9 mouse cellular contexts compared by ENCODE assay signal in the genomic region with DNA sequence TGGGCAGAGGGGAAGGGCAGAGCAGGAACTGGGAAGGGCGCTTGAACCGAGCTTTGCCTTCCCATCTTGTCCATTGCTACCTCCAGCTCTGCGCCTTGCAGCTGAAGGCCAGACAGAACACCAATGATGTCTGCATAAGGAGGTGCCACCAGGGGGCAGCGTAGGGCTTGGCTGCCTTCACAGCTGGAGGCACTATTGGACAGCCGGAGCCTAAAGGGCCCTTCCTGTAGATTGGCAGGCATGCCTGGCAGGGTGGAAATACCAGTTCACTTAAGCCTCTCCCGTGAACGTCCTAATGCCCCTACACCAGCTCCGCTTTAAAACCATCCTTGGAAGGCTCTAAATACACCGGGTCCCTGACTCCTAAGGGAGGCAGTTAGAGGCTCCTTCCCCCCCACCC. TPM values are rescaled to one million over a fixed set of nuclear protein-coding genes. Genes with fewer than 3 reads are reported as not detected.
A peak's percentile ranks its signal among the peaks of the same experiment; 100 is the strongest.
DNase-seq lines count a peak whose midpoint lies in the region; ATAC-seq lines count a peak whose summit lies in the region.
"Had no signal": no experiment of that assay in that cellular context is flagged by ENCODE, and none has a peak within 500 bp of the region (broad histone marks: within the 10 kb centered on the region; RNA-seq: fewer than 3 reads in every experiment).

No protein-coding gene starts in this region.

- H3K36me3 ChIP-seq in embryonic facial prominence, embryonic 13.5 days = no peaks in the 10 kb centered on the region
- H3K36me3 ChIP-seq in limb, embryonic 13.5 days = no peaks in the 10 kb centered on the region
- H3K36me3 ChIP-seq in midbrain, embryonic 15.5 days (replicated peaks) = no peaks in the 10 kb centered on the region; the same call in 1 of the 2 replicates

- peak overlapping the region; percentile 93 for H3K4me2 ChIP-seq in embryonic facial prominence, embryonic 13.5 days
- H3K4me2 ChIP-seq in limb, embryonic 13.5 days (replicated peaks) = peak overlapping the region; percentile 95
- peak overlapping the region; percentile 63 for H3K4me2 ChIP-seq in midbrain, embryonic 15.5 days

- H3K27ac ChIP-seq in embryonic facial prominence, embryonic 13.5 days = no peak overlapping the region
- H3K27ac ChIP-seq in limb, embryonic 13.5 days = no peak overlapping the region
- H3K27ac ChIP-seq in midbrain, embryonic 15.5 days = no peak overlapping the region

- 7% methylated on average over 9 of the region's 9 CpGs for WGBS in embryonic facial prominence, embryonic 13.5 days
- 10% methylated on average over 9 of the region's 9 CpGs for WGBS in limb, embryonic 13.5 days
- 15% methylated on average over 9 of the region's 9 CpGs for WGBS in midbrain, embryonic 15.5 days

- no peak overlapping the region for H3K9ac ChIP-seq in embryonic facial prominence, embryonic 13.5 days
- no peak overlapping the region for H3K9ac ChIP-seq in limb, embryonic 13.5 days
- H3K9ac ChIP-seq in midbrain, embryonic 15.5 days = no peak overlapping the region

- peak; percentile 73 for DNase-seq in 3134 (ENCODE audit: extremely low read depth, insufficient read length, low spot score)
- peak; percentile 94 for DNase-seq in adrenal gland, postnatal 25 days
- DNase-seq in heart, adult 8-10 months (ENCODE audit: low spot score) = peak; percentile 91
- peak; percentile 91 to 96 for DNase-seq in kidney, adult 8-10 months
- DNase-seq in spleen, adult 18-20 months = peak; percentile 84 to 96

- peaks cover 44% of the 10 kb centered on the region for H3K27me3 ChIP-seq in embryonic facial prominence, embryonic 13.5 days
- H3K27me3 ChIP-seq in limb, embryonic 13.5 days = peaks cover 45% of the 10 kb centered on the region
- H3K27me3 ChIP-seq in midbrain, embryonic 15.5 days (replicated peaks) = no peaks in the 10 kb centered on the region
- H3K27me3 ChIP-seq: Patski had no signal

- H3K4me1 ChIP-seq in embryonic facial prominence, embryonic 13.5 days = peaks cover 50% of the 10 kb centered on the region
- H3K4me1 ChIP-seq in limb, embryonic 13.5 days = peaks cover 49% of the 10 kb centered on the region
- peaks cover 56% of the 10 kb centered on the region for H3K4me1 ChIP-seq in midbrain, embryonic 15.5 days

- no peak for ATAC-seq in embryonic facial prominence, embryonic 13.5 days (ENCODE audit: insufficient number of reproducible peaks, insufficient read depth, low FRiP score, low TSS enrichment, low read depth)
- no peak for ATAC-seq in limb, embryonic 13.5 days (ENCODE audit: low FRiP score, low read depth)
- ATAC-seq in midbrain, embryonic 15.5 days (replicated peaks) = no peak

- peak overlapping the region; percentile 51; the same call in 1 of the 2 replicates for H3K4me3 ChIP-seq in embryonic facial prominence, embryonic 13.5 days
- peak overlapping the region; percentile 10; the same call in 1 of the 2 replicates for H3K4me3 ChIP-seq in limb, embryonic 13.5 days
- no peak overlapping the region for H3K4me3 ChIP-seq in midbrain, embryonic 15.5 days

- no peaks in the 10 kb centered on the region for H3K9me3 ChIP-seq in embryonic facial prominence, embryonic 13.5 days
- H3K9me3 ChIP-seq in limb, embryonic 13.5 days = no peaks in the 10 kb centered on the region
- no peaks in the 10 kb centered on the region for H3K9me3 ChIP-seq in midbrain, embryonic 15.5 days

RNA-seq across cellular contexts. Expression of a gene that starts 0.7 kb away (rescaled TPM):
- 54.8 and 73.7 TPM in 2 replicates for total RNA-seq in adrenal gland, postnatal 25 days (2021)
- polyA plus RNA-seq in embryonic facial prominence, embryonic 13.5 days (2015; fragmentation: Nextera tagmentation; extraction: Ambion mirVana) = 6.4 and 8.3 TPM in 2 replicates
- 10 to 100 TPM; 17.0 to 22.1 (median 18.3) TPM for total RNA-seq in heart, adult 8-10 months (2022)
- 6.6 and 7.3 TPM in 2 replicates for polyA plus RNA-seq in limb, embryonic 13.5 days (2015; fragmentation: Nextera tagmentation; extraction: Ambion mirVana)
- 97.7 and 102 TPM in 2 replicates for polyA plus RNA-seq in midbrain, embryonic 15.5 days (2015; fragmentation: Nextera tagmentation; extraction: Ambion mirVana)

RNA-seq across cellular contexts. Expression of a gene that starts 2.1 kb away (rescaled TPM):
- total RNA-seq in adrenal gland, postnatal 25 days (2021) = 84.7 and 88.0 TPM in 2 replicates
- 55.6 and 62.3 TPM in 2 replicates for polyA plus RNA-seq in embryonic facial prominence, embryonic 13.5 days (2015; fragmentation: Nextera tagmentation; extraction: Ambion mirVana)
- 10 to 100 TPM; 33.6 to 43.4 (median 39.5) TPM for total RNA-seq in heart, adult 8-10 months (2022)
- polyA plus RNA-seq in limb, embryonic 13.5 days (2015; fragmentation: Nextera tagmentation; extraction: Ambion mirVana) = 56.8 TPM in 2 replicates
- 92.3 and 92.9 TPM in 2 replicates for polyA plus RNA-seq in midbrain, embryonic 15.5 days (2015; fragmentation: Nextera tagmentation; extraction: Ambion mirVana)

RNA-seq across cellular contexts. Expression of a gene that starts 17.7 kb away (rescaled TPM):
- total RNA-seq in adrenal gland, postnatal 25 days (2021) = not detected in 2 replicates
- polyA plus RNA-seq in embryonic facial prominence, embryonic 13.5 days (2015; fragmentation: Nextera tagmentation; extraction: Ambion mirVana) = not detected in 2 replicates
- not detected for total RNA-seq in heart, adult 8-10 months (2022)
- not detected in 2 replicates for polyA plus RNA-seq in limb, embryonic 13.5 days (2015; fragmentation: Nextera tagmentation; extraction: Ambion mirVana)
- polyA plus RNA-seq in midbrain, embryonic 15.5 days (2015; fragmentation: Nextera tagmentation; extraction: Ambion mirVana) = 0.22 TPM in 1 of 2 replicates, not detected in the other
- polyA plus RNA-seq: Patski had no signal

RNA-seq across cellular contexts. Expression of a gene that starts 26.6 kb away (rescaled TPM):
- 108 and 117 TPM in 2 replicates for total RNA-seq in adrenal gland, postnatal 25 days (2021)
- 97.6 and 107 TPM in 2 replicates for polyA plus RNA-seq in embryonic facial prominence, embryonic 13.5 days (2015; fragmentation: Nextera tagmentation; extraction: Ambion mirVana)
- 10 to 100 TPM; 65.9 to 79.6 (median 70.7) TPM for total RNA-seq in heart, adult 8-10 months (2022)
- polyA plus RNA-seq in limb, embryonic 13.5 days (2015; fragmentation: Nextera tagmentation; extraction: Ambion mirVana) = 98.5 and 105 TPM in 2 replicates
- 99.5 and 101 TPM in 2 replicates for polyA plus RNA-seq in midbrain, embryonic 15.5 days (2015; fragmentation: Nextera tagmentation; extraction: Ambion mirVana)

RNA-seq across cellular contexts. Expression of a gene that starts 39.7 kb away (rescaled TPM):
- 0.76 and 5.2 TPM in 2 replicates for total RNA-seq in adrenal gland, postnatal 25 days (2021)
- polyA plus RNA-seq in embryonic facial prominence, embryonic 13.5 days (2015; fragmentation: Nextera tagmentation; extraction: Ambion mirVana) = 0.32 and 0.41 TPM in 2 replicates
- not detected for total RNA-seq in heart, adult 8-10 months (2022)
- not detected in 2 replicates for polyA plus RNA-seq in limb, embryonic 13.5 days (2015; fragmentation: Nextera tagmentation; extraction: Ambion mirVana)
- not detected in 2 replicates for polyA plus RNA-seq in midbrain, embryonic 15.5 days (2015; fragmentation: Nextera tagmentation; extraction: Ambion mirVana)
- polyA plus RNA-seq: Patski had no signal

Comparison
In these comparisons a context has a peak if more than half of its experiments do, and no peak if none do; other contexts are left out.
1. RNA of a gene that starts 0.7 kb away (polyA plus RNA-seq): 97.7 to 102 TPM in midbrain, embryonic 15.5 days; 6.6 to 7.3 TPM in limb, embryonic 13.5 days and 6.4 to 8.3 TPM in embryonic facial prominence, embryonic 13.5 days; every median in the first group is over 10 times any median in the second.
2. Peak in every context shown above with its lines, with median percentiles within 50 percentile points of each other: DNase-seq and H3K4me2 ChIP-seq.